Mouse (Mus musculus): ENCODE data around the gene Ikzf3.

Gene Ikzf3

DNA sequence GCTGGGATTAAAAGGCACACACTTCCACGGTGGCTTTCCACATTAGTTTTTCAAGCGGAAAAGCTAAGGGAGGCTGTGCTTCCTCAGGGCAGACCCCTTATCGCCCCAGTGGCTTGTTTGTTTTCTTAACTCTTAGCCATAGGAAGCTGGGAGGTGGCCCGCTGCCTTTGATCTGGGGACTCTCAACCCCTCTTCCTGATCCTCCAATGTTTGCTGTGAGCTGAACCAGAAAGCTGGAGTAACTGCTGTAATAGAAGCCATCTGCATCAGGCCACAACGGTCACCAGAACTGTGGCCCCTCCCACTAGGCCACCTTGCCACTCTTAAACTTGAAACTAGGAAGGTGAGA lies 99.6 kb downstream of the Ikzf3 start, which contains the start of gene Grb7:
TSS of gene Grb7 (plus strand) at position 182 of the 349 bp plus-strand sequence.
- DNase-seq, result no peak

GRCm38 (mm10) chr11:98445679-98446078 lies 100.2 kb downstream of the Ikzf3 start:
- DNase-seq, result peak; percentile 82

DNA sequence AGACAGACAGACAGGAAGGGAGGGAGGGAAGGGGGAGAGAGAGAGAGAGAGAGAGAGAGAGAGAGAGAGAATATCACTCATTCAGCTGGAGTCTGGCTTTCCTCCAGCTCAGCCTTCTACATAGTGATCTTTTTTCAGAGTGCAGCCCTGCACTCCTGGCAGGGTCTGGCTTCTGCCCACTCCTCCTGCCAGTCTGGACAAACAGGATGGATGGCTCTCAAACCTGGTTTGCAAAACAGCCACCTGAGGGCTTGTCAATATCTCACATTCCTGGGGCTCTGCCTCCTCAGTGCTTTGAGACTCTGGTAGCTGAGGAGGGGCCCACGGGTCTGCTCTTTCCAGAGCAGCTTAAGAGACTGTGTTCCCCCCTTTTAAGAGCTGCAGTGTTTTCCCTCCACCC lies 100.6 kb downstream of the Ikzf3 start:
- DNase-seq, result peak; percentile 48

GRCm38 (mm10) chr11:98443688-98444087 lies 102.1 kb downstream of the Ikzf3 start:
- DNase-seq, result no peak

- DNase-seq, result peak; percentile 94
Measured at GRCm38 (mm10) chr11:98438331-98439158, 107.3 kb downstream of the Ikzf3 start, which contains the start of gene Mien1. TSS of gene Mien1 (minus strand) at chr11:98438991.

DNA sequence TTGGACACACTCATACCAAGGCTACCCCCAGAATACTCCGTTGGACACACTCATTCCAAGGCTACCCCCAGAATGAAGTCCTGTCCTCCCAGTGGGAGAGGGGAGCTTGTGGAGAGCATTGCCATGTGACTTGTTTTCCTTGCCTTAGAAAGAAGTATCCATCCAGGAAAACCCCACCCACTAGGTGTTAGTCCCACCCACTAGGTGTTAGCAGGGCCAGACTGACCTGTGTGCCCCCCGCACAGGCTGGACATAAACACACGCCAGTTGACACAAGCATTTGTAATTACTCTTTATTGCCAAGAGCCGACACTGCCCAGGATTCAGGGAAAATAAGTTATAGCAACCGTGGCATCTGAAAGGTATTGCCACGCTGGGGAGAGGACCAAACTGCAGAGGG lies 108.4 kb downstream of the Ikzf3 start:
- DNase-seq, result peak; percentile 47

- DNase-seq, result no peak
Measured at GRCm38 (mm10) chr11:98435723-98436122, 110.1 kb downstream of the Ikzf3 start.

DNA sequence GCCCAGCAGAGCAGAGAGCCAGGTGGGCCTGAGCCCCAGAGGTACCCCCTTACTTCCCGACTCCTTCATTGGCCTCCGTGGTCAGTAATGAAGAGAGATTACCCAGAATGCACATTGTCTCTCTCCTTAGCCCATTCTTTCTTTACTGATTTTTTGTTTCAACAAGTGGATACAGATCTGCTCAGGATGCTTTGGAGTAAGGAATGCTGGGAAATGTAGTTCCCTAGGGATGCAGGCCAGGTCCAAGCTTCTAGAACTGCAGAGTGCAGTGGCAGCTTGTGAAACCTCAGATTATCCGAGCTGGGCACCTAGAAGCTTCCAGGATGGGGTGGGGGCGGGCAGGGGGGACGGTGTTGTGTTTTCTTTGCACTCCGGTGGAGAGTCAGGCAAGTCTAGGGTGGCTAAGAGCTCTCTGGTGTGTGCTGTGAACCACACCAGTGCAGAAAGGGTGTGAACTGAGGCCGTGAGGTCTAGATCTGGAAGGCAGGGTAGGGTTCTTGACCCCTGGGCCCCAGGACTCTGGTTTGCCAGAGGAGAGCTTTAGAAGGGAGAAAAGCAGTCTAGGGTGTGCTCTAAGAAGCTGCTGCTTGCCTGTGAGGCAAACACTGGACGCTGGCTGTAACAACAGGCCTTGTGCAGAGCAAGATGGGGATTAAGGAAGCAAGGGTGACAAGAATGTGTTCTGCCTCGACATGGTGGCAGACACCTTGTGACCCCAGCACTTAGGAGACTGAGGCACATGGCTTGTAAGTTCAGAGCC lies 113.9 kb downstream of the Ikzf3 start:
- DNase-seq, result no peak

- no peak for DNase-seq
Measured at GRCm38 (mm10) chr11:98428436-98428835, 117.4 kb downstream of the Ikzf3 start.

GRCm38 (mm10) chr11:98426592-98426991 lies 119.2 kb downstream of the Ikzf3 start:
- peak; percentile 71 for DNase-seq

DNA sequence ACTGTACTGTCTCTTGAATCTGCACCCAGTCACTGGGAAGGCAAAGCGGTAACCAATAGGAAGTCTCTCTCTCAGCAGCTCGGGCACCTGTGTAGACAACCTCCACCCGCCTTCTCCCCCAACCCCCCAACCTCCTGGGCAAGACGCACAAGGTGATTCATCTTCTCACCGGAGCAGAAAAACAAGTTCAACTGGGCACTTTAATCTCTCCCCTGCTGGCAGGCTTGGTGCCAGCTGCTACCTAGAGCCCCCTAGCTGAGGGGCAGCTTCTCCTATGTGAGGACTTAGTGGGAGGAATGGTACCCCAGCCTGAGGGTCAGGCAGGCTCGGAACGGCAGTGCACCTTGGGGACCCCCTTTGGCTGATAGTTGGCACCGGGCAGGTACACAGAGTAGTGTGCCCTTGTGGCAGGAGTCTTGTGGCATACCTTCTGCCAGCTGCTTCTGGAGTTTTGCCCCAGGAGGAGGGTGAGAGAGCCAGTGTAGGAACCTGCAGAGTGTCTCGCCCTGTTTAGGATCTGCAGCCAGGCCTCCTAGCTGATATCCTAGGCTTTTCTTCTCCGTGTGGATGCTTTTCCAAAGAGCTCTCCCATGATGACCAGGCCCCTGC lies 126.8 kb downstream of the Ikzf3 start:
- DNase-seq, result peak; percentile 82

DNA sequence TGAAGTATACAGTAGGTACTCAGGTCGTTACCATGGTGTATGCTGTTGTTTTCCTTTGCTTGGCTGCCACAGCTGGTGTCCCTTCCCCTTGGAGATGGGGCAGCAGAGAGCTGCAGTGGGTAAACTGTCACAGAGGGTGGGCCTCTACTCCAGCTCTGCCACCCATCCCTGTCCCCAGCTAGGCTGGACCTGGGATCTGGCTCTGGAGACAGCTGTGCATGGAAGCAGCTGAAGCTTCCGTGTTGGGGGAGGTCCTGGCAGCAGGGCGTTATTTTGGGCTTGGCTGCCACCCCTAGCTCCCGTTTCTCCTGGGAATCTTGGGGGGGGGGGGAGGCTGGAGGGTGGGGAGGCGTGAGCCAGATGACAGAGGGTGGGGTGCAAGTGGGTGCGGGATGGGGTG lies 127.6 kb downstream of the Ikzf3 start:
- no peak for DNase-seq

DNA sequence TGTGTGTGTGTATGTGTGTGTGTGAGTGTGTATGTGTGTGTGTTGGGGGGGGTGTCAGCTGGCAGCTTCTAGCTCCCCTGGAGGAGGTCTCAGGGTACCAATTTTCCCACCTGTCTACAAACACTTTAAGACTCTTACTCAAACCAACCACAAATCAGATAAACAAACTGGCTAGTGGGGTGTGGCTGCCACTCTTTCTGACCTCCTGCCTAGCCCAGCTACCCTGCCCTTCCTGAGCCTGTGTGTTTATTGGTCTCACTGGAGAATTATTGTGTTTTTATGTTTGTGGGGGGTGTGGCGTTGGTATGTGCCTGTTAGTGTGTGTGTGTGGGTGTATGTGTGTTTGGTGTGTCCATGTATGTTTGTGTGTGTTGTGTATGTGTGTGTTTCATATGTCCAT lies 128.8 kb downstream of the Ikzf3 start:
- DNase-seq, result no peak

All from kidney, adult 11 months (tissue).